Mouse (Mus musculus) right cerebral cortex, adult 2 months (tissue): ENCODE results near the gene Cfd.

Experiments
- DNase-seq, 2 experiments: peaks; one replicate each; pipeline ENCODE4 v3.0.0; 2021 to 2022; ENCODE audit warnings: low spot score in 2 of 2

Cfd gene

DNA sequence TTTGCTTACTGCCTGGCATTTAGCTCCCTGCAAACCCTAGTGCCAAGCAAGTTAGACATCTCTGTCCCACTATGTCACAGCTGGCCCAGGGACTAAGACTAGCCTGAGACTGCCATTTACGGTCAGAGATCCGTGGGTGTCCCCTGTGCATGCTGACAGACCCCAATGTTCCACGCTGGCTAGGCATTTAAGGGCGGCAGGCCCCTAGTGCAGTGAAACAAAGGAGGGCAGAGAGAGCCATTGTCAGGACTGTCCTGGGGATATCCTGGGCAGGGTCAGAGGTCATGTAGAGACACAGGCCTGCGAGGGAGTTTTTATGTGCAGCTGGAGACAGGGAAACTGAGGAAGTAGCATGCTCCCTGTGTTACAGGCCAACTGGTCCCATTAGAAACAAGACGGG is 43.2 kb downstream of the Cfd start:
- no peak for DNase-seq

DNA sequence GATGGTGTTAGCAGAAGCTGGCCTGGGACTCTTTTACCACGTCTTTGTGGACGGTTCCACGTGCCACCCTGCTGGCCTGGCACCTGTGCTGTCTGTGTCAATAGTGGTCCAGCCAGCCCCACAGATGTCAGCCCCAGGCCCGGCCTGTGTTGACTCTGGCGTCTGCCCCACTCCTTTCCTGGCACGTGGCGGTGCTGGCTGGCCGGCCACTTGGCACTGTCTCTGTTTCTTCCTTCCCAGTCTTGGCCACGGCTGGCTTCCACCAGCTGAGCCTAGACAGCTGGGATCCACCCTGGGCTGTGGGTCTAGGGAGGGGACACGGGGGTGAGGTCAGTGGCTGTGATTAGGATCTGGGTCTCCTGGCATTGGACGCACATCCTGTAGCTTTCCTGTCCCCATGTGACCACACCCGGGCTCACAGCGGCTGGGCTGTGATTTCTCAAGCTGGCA is 43.6 kb downstream of the Cfd start:
- DNase-seq = peak in 1 of 2 experiments; percentile 56

DNA sequence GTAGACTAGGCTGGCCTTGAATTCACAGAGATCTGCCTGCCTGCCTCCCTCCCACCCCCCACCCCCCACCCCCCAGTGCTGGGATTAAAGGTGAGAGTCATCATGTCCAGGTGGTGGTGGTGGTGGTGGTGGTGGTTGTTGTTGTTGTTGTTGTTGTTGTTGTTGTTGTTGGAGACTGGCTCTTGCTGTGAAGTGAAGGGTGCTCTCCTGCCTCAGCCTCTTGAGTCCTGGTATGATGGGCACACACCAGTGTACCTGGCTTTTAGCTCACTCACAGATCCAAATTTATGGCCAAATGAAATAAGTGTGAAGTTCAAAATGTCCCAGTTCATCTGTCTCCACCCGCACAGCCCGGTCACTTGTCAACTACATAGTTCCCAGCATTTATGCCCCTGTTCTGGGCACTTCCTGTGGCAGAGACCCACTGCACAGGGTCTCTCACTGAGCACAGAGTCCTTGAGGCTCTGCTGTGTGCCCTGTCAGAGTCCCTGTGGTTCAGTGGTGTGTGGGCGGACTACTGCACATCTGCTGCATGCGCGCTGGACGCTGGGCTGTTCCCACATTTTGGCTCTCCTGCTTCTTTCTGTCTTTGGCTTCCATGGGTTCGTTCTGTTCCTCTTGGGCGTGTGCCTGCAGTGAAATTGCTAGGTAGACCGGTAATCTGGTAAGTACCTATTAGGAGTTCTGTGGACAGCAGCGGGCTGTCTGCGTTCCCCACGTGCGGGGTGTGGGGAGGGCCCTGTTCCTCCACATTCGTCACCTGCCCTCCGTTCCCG is 44.3 kb downstream of the Cfd start:
- DNase-seq = no peak

DNA sequence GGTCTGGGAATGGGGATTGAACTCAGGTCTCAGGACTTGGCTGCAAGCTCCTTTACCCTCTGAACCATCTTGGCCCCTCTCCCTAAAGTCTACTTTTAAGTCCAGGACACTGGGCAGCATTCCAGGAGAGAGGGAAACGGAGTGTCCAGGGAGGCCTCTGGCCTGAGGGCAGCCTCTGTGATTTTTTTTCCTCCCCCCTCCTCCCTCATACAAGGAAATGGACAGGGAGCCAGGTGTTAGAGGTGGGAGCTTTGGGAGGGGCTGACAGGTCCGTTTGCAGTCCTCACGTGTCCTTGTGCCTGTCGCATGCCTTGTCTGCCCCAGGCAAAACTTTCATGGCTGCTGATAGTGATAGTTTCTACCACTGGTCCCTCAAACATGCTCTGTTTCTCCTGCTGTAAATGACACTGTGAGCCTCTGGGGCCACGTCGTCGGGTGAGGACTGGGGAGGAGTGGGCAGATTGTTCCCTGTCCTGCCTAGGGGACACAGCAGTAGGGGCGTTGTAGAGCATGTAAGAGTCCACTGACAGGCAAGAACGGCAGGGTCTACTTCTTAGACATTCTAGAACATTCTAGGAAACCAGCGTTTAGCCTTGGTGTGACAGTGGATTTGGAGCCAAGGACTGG is 45.7 kb downstream of the Cfd start:
- no peak for DNase-seq

DNA sequence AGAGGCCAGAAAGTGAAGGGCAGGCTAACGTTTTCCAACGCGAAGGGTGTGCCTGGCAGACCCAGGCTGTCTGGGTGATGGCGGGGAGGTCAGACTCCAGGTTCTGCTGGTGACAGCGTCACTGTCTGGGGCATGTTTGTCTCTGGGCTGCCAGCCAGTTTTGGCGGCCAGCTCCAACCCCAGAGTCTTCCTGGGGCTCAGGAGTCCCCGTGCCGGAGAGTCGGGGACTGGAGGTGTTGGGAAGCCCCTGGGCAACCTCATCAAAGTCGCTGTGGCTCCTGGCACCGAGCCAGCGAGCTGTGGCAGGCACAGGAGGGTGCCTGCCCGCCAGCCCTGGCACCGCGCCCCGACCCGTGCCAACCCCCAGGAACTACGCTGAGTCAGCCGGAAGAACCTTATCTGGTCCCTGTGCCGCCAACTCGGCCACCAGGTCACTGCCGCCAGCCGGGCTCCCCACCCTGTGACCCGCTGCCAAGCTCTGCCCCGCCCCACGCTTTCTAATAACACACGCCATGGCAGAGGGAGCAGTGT is 46.3 kb downstream of the Cfd start:
- no peak for DNase-seq

DNA sequence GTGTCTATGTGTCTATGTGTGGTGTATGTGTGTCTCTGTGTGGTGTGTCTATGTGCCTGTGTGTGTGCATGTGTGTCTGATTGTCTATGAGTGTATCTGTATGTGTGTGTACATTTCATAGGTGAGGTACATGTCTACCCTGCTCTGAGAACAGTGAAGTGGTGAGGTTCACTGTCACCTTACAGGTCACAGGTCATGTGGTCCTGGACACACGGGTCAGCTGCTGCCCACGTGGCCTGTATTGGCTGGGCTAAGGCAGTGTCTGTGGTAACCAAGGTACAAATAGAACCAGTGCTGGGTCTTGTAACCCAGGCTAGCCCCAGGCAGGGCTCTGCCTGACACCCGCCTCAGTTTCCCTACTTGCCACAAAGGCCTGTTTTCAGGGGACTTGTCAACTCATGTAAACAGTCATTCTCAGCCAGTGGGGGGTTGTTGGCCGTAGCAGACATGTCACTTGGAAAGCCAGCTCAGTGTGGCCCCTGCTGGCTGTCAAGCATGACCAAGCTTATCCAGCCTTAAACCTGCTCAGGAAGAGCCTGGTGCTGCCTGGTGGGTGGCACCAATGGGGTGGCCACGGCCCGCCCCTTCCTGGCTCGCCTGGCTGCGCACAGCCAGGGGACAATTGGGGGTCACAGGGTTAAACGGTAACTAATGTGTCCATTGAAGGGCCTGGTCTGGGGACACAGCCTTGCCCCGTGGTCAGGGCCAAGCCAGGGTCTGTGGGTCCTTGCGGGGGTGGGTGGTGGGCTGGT is 47.3 kb downstream of the Cfd start:
- DNase-seq = no peak

DNA sequence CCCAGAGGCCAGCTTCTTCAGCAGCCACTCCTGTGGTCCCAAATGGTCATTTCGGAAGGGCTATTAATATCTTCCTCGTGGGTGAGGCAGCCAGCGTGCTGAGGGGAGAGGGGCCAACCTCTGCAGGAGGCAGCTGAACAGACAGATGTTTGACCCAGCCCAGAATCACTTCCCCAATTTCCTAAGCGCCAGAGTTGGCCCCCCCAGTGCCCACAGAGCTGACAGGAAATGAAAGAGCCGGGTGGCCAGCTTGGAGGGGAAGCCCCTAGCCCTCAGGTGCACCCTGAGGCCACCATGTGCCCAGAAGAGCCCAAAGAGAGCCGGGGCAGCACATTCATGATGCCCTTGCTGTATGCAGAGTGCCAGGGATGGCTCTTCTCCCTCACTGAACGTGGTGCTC is 50.1 kb downstream of the Cfd start:
- DNase-seq = no peak
